Mouse (Mus musculus): ENCODE data around the gene Tmem117. TPM values are rescaled to one million over a fixed set of nuclear protein-coding genes. Genes with fewer than 3 reads are reported as not detected.

Tmem117 gene
- polyA plus RNA-seq, 1 experiment = 5.2 TPM

- no peaks in the 10 kb centered on the region for H3K36me3 ChIP-seq (ENCODE audit: control insufficient read depth, insufficient read depth, low read length)
- 62% methylated on average over 4 of the region's 4 CpGs for WGBS
- no peak overlapping the region for H3K4me3 ChIP-seq (ENCODE audit: low read depth, low read length)
- no peaks in the 10 kb centered on the region for H3K27me3 ChIP-seq (ENCODE audit: control insufficient read depth, insufficient read depth, low read length)
- no peaks in the 10 kb centered on the region for H3K4me1 ChIP-seq (ENCODE audit: control insufficient read depth, insufficient read depth, insufficient read length, low read length)
- H3K27ac ChIP-seq (ENCODE audit: insufficient read depth, low read depth, low read length) = no peak overlapping the region
- no peak for TF ChIP-seq POLR2A (IDR thresholded peaks at IDR 0.05; ENCODE audit: low read depth, low read length)
- TF ChIP-seq CTCF (IDR thresholded peaks at IDR 0.05; ENCODE audit: extremely low read depth, insufficient read length, insufficient replicate concordance, low read depth, low read length) = no peak
Measured at GRCm38 (mm10) chr15:94795484-94795883, 166.5 kb downstream of the Tmem117 start.

GRCm38 (mm10) chr15:94798236-94798635, 169.2 kb downstream of the Tmem117 start:
- 80% methylated on average over 3 of the region's 3 CpGs for WGBS
- no peak overlapping the region for H3K27ac ChIP-seq (ENCODE audit: insufficient read depth, low read depth, low read length)
- no peaks in the 10 kb centered on the region for H3K36me3 ChIP-seq (ENCODE audit: control insufficient read depth, insufficient read depth, low read length)
- H3K27me3 ChIP-seq (ENCODE audit: control insufficient read depth, insufficient read depth, low read length) = no peaks in the 10 kb centered on the region
- no peaks in the 10 kb centered on the region for H3K4me1 ChIP-seq (ENCODE audit: control insufficient read depth, insufficient read depth, insufficient read length, low read length)
- H3K4me3 ChIP-seq (ENCODE audit: low read depth, low read length) = no peak overlapping the region
- no peak for TF ChIP-seq CTCF (IDR thresholded peaks at IDR 0.05; ENCODE audit: extremely low read depth, insufficient read length, insufficient replicate concordance, low read depth, low read length)
- TF ChIP-seq POLR2A (IDR thresholded peaks at IDR 0.05; ENCODE audit: low read depth, low read length) = no peak

GRCm38 (mm10) chr15:94801462-94801861, 172.4 kb downstream of the Tmem117 start:
- H3K36me3 ChIP-seq (ENCODE audit: control insufficient read depth, insufficient read depth, low read length) = no peaks in the 10 kb centered on the region
- no peak overlapping the region for H3K27ac ChIP-seq (ENCODE audit: insufficient read depth, low read depth, low read length)
- H3K4me3 ChIP-seq (ENCODE audit: low read depth, low read length) = peak overlapping the region; percentile 45
- TF ChIP-seq POLR2A (IDR thresholded peaks at IDR 0.05; ENCODE audit: low read depth, low read length) = no peak
- no peak for TF ChIP-seq CTCF (IDR thresholded peaks at IDR 0.05; ENCODE audit: extremely low read depth, insufficient read length, insufficient replicate concordance, low read depth, low read length)
- H3K27me3 ChIP-seq (ENCODE audit: control insufficient read depth, insufficient read depth, low read length) = no peaks in the 10 kb centered on the region
- 63% methylated on average over 8 of the region's 8 CpGs for WGBS
- no peaks in the 10 kb centered on the region for H3K4me1 ChIP-seq (ENCODE audit: control insufficient read depth, insufficient read depth, insufficient read length, low read length)

GRCm38 (mm10) chr15:94802820-94803219, 173.8 kb downstream of the Tmem117 start:
- TF ChIP-seq CTCF (IDR thresholded peaks at IDR 0.05; ENCODE audit: extremely low read depth, insufficient read length, insufficient replicate concordance, low read depth, low read length) (no peak), POLR2A (IDR thresholded peaks at IDR 0.05; ENCODE audit: low read depth, low read length) (no peak)
- H3K27me3 ChIP-seq (ENCODE audit: control insufficient read depth, insufficient read depth, low read length) = no peaks in the 10 kb centered on the region
- H3K4me3 ChIP-seq (ENCODE audit: low read depth, low read length) = no peak overlapping the region
- no peak overlapping the region for H3K27ac ChIP-seq (ENCODE audit: insufficient read depth, low read depth, low read length)
- no peaks in the 10 kb centered on the region for H3K4me1 ChIP-seq (ENCODE audit: control insufficient read depth, insufficient read depth, insufficient read length, low read length)
- H3K36me3 ChIP-seq (ENCODE audit: control insufficient read depth, insufficient read depth, low read length) = no peaks in the 10 kb centered on the region
- 87% methylated on average over 17 of the region's 17 CpGs for WGBS

- Histone ChIP-seq H3K27ac (ENCODE audit: insufficient read depth, low read depth, low read length) (no peak overlapping the region), H3K27me3 (ENCODE audit: control insufficient read depth, insufficient read depth, low read length) (no peaks in the 10 kb centered on the region), H3K4me3 (ENCODE audit: low read depth, low read length) (no peak overlapping the region), H3K36me3 (ENCODE audit: control insufficient read depth, insufficient read depth, low read length) (no peaks in the 10 kb centered on the region), H3K4me1 (ENCODE audit: control insufficient read depth, insufficient read depth, insufficient read length, low read length) (no peaks in the 10 kb centered on the region)
- TF ChIP-seq POLR2A (IDR thresholded peaks at IDR 0.05; ENCODE audit: low read depth, low read length) = no peak
- TF ChIP-seq CTCF (IDR thresholded peaks at IDR 0.05; ENCODE audit: extremely low read depth, insufficient read length, insufficient replicate concordance, low read depth, low read length) = no peak
- WGBS = 50% methylated on average over 17 of the region's 17 CpGs
Measured at GRCm38 (mm10) chr15:94803624-94804342, 174.8 kb downstream of the Tmem117 start.

GRCm38 (mm10) chr15:94806005-94806404, 177.0 kb downstream of the Tmem117 start:
- Histone ChIP-seq H3K27me3 (ENCODE audit: control insufficient read depth, insufficient read depth, low read length) (no peaks in the 10 kb centered on the region), H3K4me3 (ENCODE audit: low read depth, low read length) (no peak overlapping the region), H3K27ac (ENCODE audit: insufficient read depth, low read depth, low read length) (no peak overlapping the region), H3K4me1 (ENCODE audit: control insufficient read depth, insufficient read depth, insufficient read length, low read length) (no peaks in the 10 kb centered on the region), H3K36me3 (ENCODE audit: control insufficient read depth, insufficient read depth, low read length) (no peaks in the 10 kb centered on the region)
- no peak for TF ChIP-seq CTCF (IDR thresholded peaks at IDR 0.05; ENCODE audit: extremely low read depth, insufficient read length, insufficient replicate concordance, low read depth, low read length)
- no peak for TF ChIP-seq POLR2A (IDR thresholded peaks at IDR 0.05; ENCODE audit: low read depth, low read length)
- WGBS = 74% methylated on average over 3 of the region's 3 CpGs

- H3K4me3 ChIP-seq (ENCODE audit: low read depth, low read length) = no peak overlapping the region
- H3K27me3 ChIP-seq (ENCODE audit: control insufficient read depth, insufficient read depth, low read length) = no peaks in the 10 kb centered on the region
- TF ChIP-seq POLR2A (IDR thresholded peaks at IDR 0.05; ENCODE audit: low read depth, low read length) (no peak), CTCF (IDR thresholded peaks at IDR 0.05; ENCODE audit: extremely low read depth, insufficient read length, insufficient replicate concordance, low read depth, low read length) (no peak)
- H3K4me1 ChIP-seq (ENCODE audit: control insufficient read depth, insufficient read depth, insufficient read length, low read length) = no peaks in the 10 kb centered on the region
- H3K27ac ChIP-seq (ENCODE audit: insufficient read depth, low read depth, low read length) = no peak overlapping the region
- WGBS = 85% methylated on average over 5 of the region's 5 CpGs
- no peaks in the 10 kb centered on the region for H3K36me3 ChIP-seq (ENCODE audit: control insufficient read depth, insufficient read depth, low read length)
Measured at GRCm38 (mm10) chr15:94811550-94811949, 182.5 kb downstream of the Tmem117 start.

All from small intestine, adult 2 months (tissue).